Mouse (Mus musculus) spleen, adult 2 months (tissue): ENCODE results near the gene Rhoq. TPM values are rescaled to one million over a fixed set of nuclear protein-coding genes. Genes with fewer than 3 reads are reported as not detected.

ENCODE experiments used
- DNase-seq, 2 experiments: peaks; one replicate each; pipeline versions ENCODE4 v3.0.0 to v3.0.0-alpha.2; 2012 to 2021; ENCODE audit warnings: low spot score in 2 of 2, low read depth in 1 of 2
- H3K27ac ChIP-seq: fragments of 200-500 bp; 2 replicates; pipeline ENCODE4 v1.5.1; 2012; ENCODE audit warnings: low read length, inconsistent platforms; ENCODE audit not compliant: insufficient read depth
- H3K27me3 ChIP-seq: fragments of 200-500 bp; 2 replicates; pipeline ENCODE4 v1.6.1; 2012; ENCODE audit warnings: mild to moderate bottlenecking, moderate library complexity, low read length, inconsistent platforms; ENCODE audit not compliant: control insufficient read depth, insufficient read depth
- H3K36me3 ChIP-seq: fragments of 200-500 bp; 2 replicates; pipeline ENCODE4 v1.6.1; 2012; ENCODE audit warnings: mild to moderate bottlenecking, low read length, inconsistent platforms; ENCODE audit not compliant: control insufficient read depth, insufficient read depth
- H3K4me1 ChIP-seq: fragments of 200-500 bp; 2 replicates; pipeline ENCODE4 v1.6.1; 2011; ENCODE audit warnings: inconsistent platforms; ENCODE audit not compliant: control insufficient read depth, insufficient read depth, insufficient read length
- H3K4me3 ChIP-seq: fragments of 200-500 bp; 2 replicates; pipeline ENCODE4 v1.5.1; 2011; ENCODE audit warnings: mild to moderate bottlenecking, inconsistent platforms; ENCODE audit not compliant: insufficient read depth, insufficient read length; ENCODE audit errors: extremely low read depth
- CTCF ChIP-seq: fragments of 200-500 bp; IDR thresholded peaks from 2 replicates; pipeline ENCODE4 v1.5.1; 2011; ENCODE audit warnings: mild to moderate bottlenecking, inconsistent platforms; ENCODE audit not compliant: insufficient read depth, insufficient read length, insufficient replicate concordance; ENCODE audit errors: extremely low read depth
- POLR2A ChIP-seq: fragments of 200-500 bp; IDR thresholded peaks from 2 replicates; pipeline ENCODE4 v1.6.1; 2011; ENCODE audit warnings: low read depth, low read length, inconsistent platforms
- WGBS: fragments of 180-500 bp; shearing (Covaris S2); methylation state at CpG from one replicate; pipeline ENCODE4 v1.1.7; 2018; 5-methylcytosine and 5-hydroxymethylcytosine counted together
- polyA plus RNA-seq: library from polyadenylated mRNA; depleted of rRNA; stranded (reverse); fragments of >200 nt; gene quantifications from 2 replicates; pipeline ENCODE4 v1.2.3, GENCODE M21; 2012

Rhoq gene
- polyA plus RNA-seq, 1 experiment, result 18.7 TPM

GRCm38 (mm10) chr17:86943158-86943557 lies 19.7 kb upstream of the Rhoq start:
- Histone ChIP-seq H3K27ac (no peak overlapping the region), H3K36me3 (no peaks in the 10 kb centered on the region), H3K27me3 (no peaks in the 10 kb centered on the region), H3K4me1 (no peaks in the 10 kb centered on the region), H3K4me3 (no peak overlapping the region)
- WGBS, result 92% methylated on average over 6 of the region's 6 CpGs
- no peak for TF ChIP-seq POLR2A
- no peak for TF ChIP-seq CTCF
- no peak for DNase-seq

GRCm38 (mm10) chr17:86946078-86946477 lies 16.8 kb upstream of the Rhoq start:
- 73% methylated on average over 4 of the region's 4 CpGs for WGBS
- no peak for TF ChIP-seq CTCF
- TF ChIP-seq POLR2A, result no peak
- H3K4me3 ChIP-seq, result no peak overlapping the region
- H3K27me3 ChIP-seq, result no peaks in the 10 kb centered on the region
- DNase-seq, result no peak
- H3K27ac ChIP-seq, result no peak overlapping the region
- H3K4me1 ChIP-seq, result no peaks in the 10 kb centered on the region
- H3K36me3 ChIP-seq, result no peaks in the 10 kb centered on the region

GRCm38 (mm10) chr17:86947840-86948796 lies 14.8 kb upstream of the Rhoq start, which contains the start of gene Atp6v1e2:
TSS of gene Atp6v1e2 (minus strand) at chr17:86947897.
- no peaks in the 10 kb centered on the region for H3K36me3 ChIP-seq
- WGBS, result 92% methylated on average over 28 of the region's 28 CpGs
- no peaks in the 10 kb centered on the region for H3K27me3 ChIP-seq
- H3K27ac ChIP-seq, result no peak within 1 kb of the TSS
- no peaks in the 10 kb centered on the region for H3K4me1 ChIP-seq
- H3K4me3 ChIP-seq, result no peak within 1 kb of the TSS
- TF ChIP-seq CTCF, result no peak
- no peak for TF ChIP-seq POLR2A
- no peak for DNase-seq

GRCm38 (mm10) chr17:86948801-86949200 lies 14.1 kb upstream of the Rhoq start:
- Histone ChIP-seq H3K36me3 (no peaks in the 10 kb centered on the region), H3K27ac (no peak overlapping the region), H3K4me3 (no peak overlapping the region), H3K27me3 (no peaks in the 10 kb centered on the region), H3K4me1 (no peaks in the 10 kb centered on the region)
- TF ChIP-seq POLR2A (no peak), CTCF (no peak)
- 82% methylated on average over 6 of the region's 6 CpGs for WGBS
- DNase-seq, result no peak

- 68% methylated on average over 5 of the region's 5 CpGs for WGBS
These were observed 5.6 kb upstream of the Rhoq start for GRCm38 (mm10) chr17:86957239-86957638.

GRCm38 (mm10) chr17:86957968-86958367 lies 4.9 kb upstream of the Rhoq start:
- no peak for DNase-seq
- TF ChIP-seq POLR2A (no peak), CTCF (no peak)
- Histone ChIP-seq H3K27me3 (no peaks in the 10 kb centered on the region), H3K36me3 (no peaks in the 10 kb centered on the region), H3K4me3 (peak overlapping the region; percentile 48; the same call in 1 of the 2 replicates), H3K27ac (no peak overlapping the region; the same call in 1 of the 2 replicates), H3K4me1 (peaks cover 5% of the 10 kb centered on the region; the same call in 1 of the 2 replicates)
- WGBS, result 5% methylated on average over 14 of the region's 14 CpGs

More at GRCm38 (mm10) chr17:86957239-86957638, 5.6 kb upstream of the Rhoq start:
- DNase-seq, result no peak
- no peak overlapping the region for H3K27ac ChIP-seq
- no peak for TF ChIP-seq CTCF
- TF ChIP-seq POLR2A, result no peak
- H3K36me3 ChIP-seq, result no peaks in the 10 kb centered on the region
- peaks cover 5% of the 10 kb centered on the region; the same call in 1 of the 2 replicates for H3K4me1 ChIP-seq
- H3K27me3 ChIP-seq, result no peaks in the 10 kb centered on the region
- H3K4me3 ChIP-seq, result no peak overlapping the region
